Mouse (Mus musculus) liver, adult 2 months (tissue): Measurements from ENCODE around the gene Smim7. TPM values are rescaled to one million over a fixed set of nuclear protein-coding genes. Genes with fewer than 3 reads are reported as not detected.
A peak's percentile ranks its signal among the peaks of the same experiment; 100 is the strongest.

Experiments
- DNase-seq: peaks from one replicate; pipeline ENCODE4 v3.0.0-alpha.2; 2011; ENCODE audit warnings: low read depth, low spot score; ENCODE audit errors: extremely low read depth
- H3K27ac ChIP-seq: fragments of 200-500 bp; replicated peaks from 2 replicates; pipeline ENCODE4 v1.5.1; 2012; ENCODE audit warnings: low read depth, mild to moderate bottlenecking, control low read depth, inconsistent platforms, low read length; ENCODE audit not compliant: insufficient read depth
- H3K27me3 ChIP-seq: fragments of 200-500 bp; 2 replicates; pipeline ENCODE4 v1.6.1; 2012; ENCODE audit warnings: mild to moderate bottlenecking, moderate library complexity, low read length, inconsistent platforms; ENCODE audit not compliant: control insufficient read depth, insufficient read depth
- H3K36me3 ChIP-seq: fragments of 200-500 bp; 2 replicates; pipeline ENCODE4 v1.6.1; 2012; ENCODE audit warnings: low read length, inconsistent platforms; ENCODE audit not compliant: control insufficient read depth, insufficient read depth
- H3K4me1 ChIP-seq: fragments of 200-500 bp; 2 replicates; pipeline ENCODE4 v1.6.1; 2011; ENCODE audit warnings: low read length; ENCODE audit not compliant: control insufficient read depth, insufficient read depth
- H3K4me3 ChIP-seq: fragments of 200-500 bp; 2 replicates; pipeline ENCODE4 v1.5.1; 2011; ENCODE audit warnings: low read depth, mild to moderate bottlenecking, control low read depth, low read length, moderate library complexity; ENCODE audit not compliant: insufficient read depth
- H3K79me2 ChIP-seq: fragments of 200-500 bp; 2 replicates; pipeline ENCODE4 v1.6.1; 2012; ENCODE audit warnings: inconsistent platforms, mild to moderate bottlenecking, low read length, moderate library complexity; ENCODE audit not compliant: control insufficient read depth, insufficient read depth
- H3K9ac ChIP-seq: fragments of 200-500 bp; 2 replicates; pipeline ENCODE4 v1.6.1; 2012; ENCODE audit warnings: low read depth, mild to moderate bottlenecking, control low read depth, inconsistent platforms, low read length
- CTCF ChIP-seq: fragments of 200-500 bp; IDR thresholded peaks from 2 replicates; pipeline ENCODE4 v1.5.1; 2011; ENCODE audit warnings: low read depth, low read length, control low read depth
- POLR2A ChIP-seq: fragments of 200-500 bp; IDR thresholded peaks from 2 replicates; pipeline ENCODE4 v1.6.1; 2011; ENCODE audit warnings: low read length, control low read depth; ENCODE audit not compliant: insufficient read depth; ENCODE audit errors: extremely low read depth
- WGBS: fragments of 180-500 bp; shearing (Covaris S2); methylation state at CpG from one replicate; pipeline ENCODE4 v1.1.7; 2018; 5-methylcytosine and 5-hydroxymethylcytosine counted together
- polyA plus RNA-seq: library from polyadenylated mRNA; depleted of rRNA; stranded (reverse); fragments of >200 nt; gene quantifications from 2 replicates; pipeline ENCODE4 v1.2.3, GENCODE M21; 2012
- total RNA-seq: library from RNA; depleted of rRNA; stranded (reverse); fragments of >200 nt; gene quantifications from 2 replicates; pipeline ENCODE4 v1.2.3, GENCODE M21; 2014

The Smim7 gene
- total and polyA plus RNA-seq, 2 experiments = 26.0 to 32.4 TPM

DNA sequence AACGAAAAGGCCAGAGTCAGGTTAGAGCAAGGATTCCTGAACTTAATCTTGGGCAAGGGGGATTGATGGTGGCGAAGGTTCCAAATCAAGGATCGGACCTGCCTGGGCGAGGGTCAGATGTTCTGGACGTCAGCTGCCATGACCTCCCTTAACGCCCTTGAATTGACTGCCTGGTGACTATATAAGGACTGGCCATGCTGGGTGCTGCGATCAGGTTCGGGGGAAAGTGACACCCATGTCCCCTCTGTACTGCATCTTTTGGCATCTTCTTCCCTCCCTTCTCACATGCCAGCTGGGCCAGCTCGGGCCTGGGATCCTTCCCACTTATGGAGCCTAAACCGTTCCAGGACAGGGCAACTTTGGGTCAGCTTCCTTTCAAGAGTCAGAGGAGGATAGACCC, 1.6 kb upstream of the Smim7 start:
- TF ChIP-seq CTCF (no peak), POLR2A (no peak)
- Histone ChIP-seq H3K79me2 (peaks cover 4% of the 10 kb centered on the region; the same call in 1 of the 2 replicates), H3K27ac (no peak overlapping the region), H3K9ac (peak overlapping the region; percentile 69; the same call in 1 of the 2 replicates), H3K4me1 (peaks cover 13% of the 10 kb centered on the region; the same call in 1 of the 2 replicates), H3K4me3 (peak overlapping the region; percentile 63), H3K36me3 (peaks cover 12% of the 10 kb centered on the region), H3K27me3 (no peaks in the 10 kb centered on the region)
- no peak for DNase-seq
- WGBS = 25% methylated on average over 10 of the region's 10 CpGs

GRCm38 (mm10) chr8:72571611-72572473, 954 bp upstream of the Smim7 start, which contains the start of gene Tmem38a:
TSS of gene Tmem38a (plus strand) at chr8:72572055.
- DNase-seq = no peak
- no peaks in the 10 kb centered on the region for H3K27me3 ChIP-seq
- peaks cover 18% of the 10 kb centered on the region for H3K36me3 ChIP-seq
- under 1% methylated on average over 45 of the region's 45 CpGs for WGBS
- H3K9ac ChIP-seq = peak within 1 kb of the TSS; percentile 69
- H3K4me3 ChIP-seq = peak within 1 kb of the TSS; percentile 63
- H3K27ac ChIP-seq = peak within 1 kb of the TSS; percentile 90
- TF ChIP-seq POLR2A (0 out of 2 replicates have a peak, but pooled peaks have one; percentile 21), CTCF (no peak)
- H3K4me1 ChIP-seq = peaks cover 13% of the 10 kb centered on the region; the same call in 1 of the 2 replicates
- H3K79me2 ChIP-seq = peaks cover 4% of the 10 kb centered on the region; the same call in 1 of the 2 replicates

GRCm38 (mm10) chr8:72565970-72566369, 4.9 kb downstream of the Smim7 start:
- Histone ChIP-seq H3K4me1 (peaks cover 6% of the 10 kb centered on the region; the same call in 1 of the 2 replicates), H3K79me2 (0 out of 2 replicates have a peak, but pooled peaks cover 4% of the 10 kb centered on the region), H3K9ac (no peak overlapping the region), H3K36me3 (peaks cover 36% of the 10 kb centered on the region), H3K4me3 (no peak overlapping the region), H3K27ac (no peak overlapping the region), H3K27me3 (no peaks in the 10 kb centered on the region)
- no peak for DNase-seq
- no peak for TF ChIP-seq POLR2A
- WGBS = 94% methylated on average over 2 of the region's 2 CpGs

DNA sequence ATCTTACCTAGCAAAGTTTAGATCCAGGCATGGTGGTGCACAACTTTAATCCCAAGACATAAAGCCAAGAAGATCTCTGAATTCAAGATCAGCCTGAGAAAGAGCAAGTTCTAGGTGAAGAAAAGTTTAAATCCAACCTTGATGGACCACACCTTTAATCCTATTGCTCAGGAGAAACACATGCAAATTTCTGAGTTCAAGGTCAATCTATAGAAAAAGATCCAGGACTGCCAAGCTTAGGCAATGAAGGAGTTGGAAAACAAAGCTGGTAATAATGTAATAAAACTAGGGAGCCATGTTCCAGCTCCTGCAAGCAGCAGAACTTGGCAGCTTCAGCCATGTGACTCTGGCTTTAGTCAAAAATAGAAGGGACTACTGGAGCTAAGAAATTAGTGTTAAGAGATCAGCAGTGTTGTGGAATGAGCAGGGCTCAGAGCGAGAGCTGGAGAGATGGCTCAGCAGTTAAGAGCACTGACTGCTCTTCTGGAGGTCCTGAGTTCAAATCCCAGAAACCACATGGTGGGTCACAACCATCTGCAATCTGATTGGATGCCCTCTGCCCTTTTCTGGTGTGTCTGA, 9.7 kb downstream of the Smim7 start:
- H3K9ac ChIP-seq = no peak overlapping the region
- 90% methylated on average over 1 of the region's 1 CpGs for WGBS
- H3K4me1 ChIP-seq = no peaks in the 10 kb centered on the region
- H3K4me3 ChIP-seq = no peak overlapping the region
- no peaks in the 10 kb centered on the region for H3K79me2 ChIP-seq
- H3K36me3 ChIP-seq = peaks cover 12% of the 10 kb centered on the region
- no peak for TF ChIP-seq POLR2A
- no peak for TF ChIP-seq CTCF
- H3K27ac ChIP-seq = no peak overlapping the region
- no peak for DNase-seq
- no peaks in the 10 kb centered on the region for H3K27me3 ChIP-seq

DNA sequence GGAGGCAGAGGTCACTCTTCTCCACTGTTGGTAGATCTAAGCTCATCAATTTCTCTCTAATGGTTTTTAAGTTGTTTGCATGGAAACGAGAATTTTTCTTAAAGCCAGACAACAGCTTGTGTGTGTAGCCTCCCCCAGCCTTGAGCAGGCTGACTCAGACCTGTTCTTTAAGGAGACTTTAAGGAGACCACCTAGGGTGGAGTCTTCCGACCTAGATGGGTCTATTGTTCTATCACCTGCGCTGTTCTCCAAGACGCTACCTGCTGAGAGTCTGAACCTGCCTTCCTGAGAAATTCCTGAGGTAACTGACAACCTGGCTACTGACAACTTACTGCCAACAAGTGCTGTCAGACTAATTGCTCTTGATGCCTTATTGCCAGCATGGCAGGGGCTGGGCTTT, 15.1 kb downstream of the Smim7 start:
- Histone ChIP-seq H3K9ac (no peak overlapping the region), H3K36me3 (no peaks in the 10 kb centered on the region; the same call in 1 of the 2 replicates), H3K4me1 (no peaks in the 10 kb centered on the region), H3K27ac (no peak overlapping the region), H3K27me3 (no peaks in the 10 kb centered on the region), H3K79me2 (no peaks in the 10 kb centered on the region), H3K4me3 (no peak overlapping the region)
- 82% methylated on average over 4 of the region's 4 CpGs for WGBS
- no peak for DNase-seq
- no peak for TF ChIP-seq CTCF
- TF ChIP-seq POLR2A = no peak
